Mouse (Mus musculus) frontal cortex, postnatal 36 days (tissue): Measurements from ENCODE around the gene Prorsd1.

Experiments
- DNase-seq, 2 experiments: peaks; one replicate each; pipeline ENCODE4 v3.0.0; 2022; ENCODE audit warnings: low spot score in 2 of 2

Gene Prorsd1

DNA sequence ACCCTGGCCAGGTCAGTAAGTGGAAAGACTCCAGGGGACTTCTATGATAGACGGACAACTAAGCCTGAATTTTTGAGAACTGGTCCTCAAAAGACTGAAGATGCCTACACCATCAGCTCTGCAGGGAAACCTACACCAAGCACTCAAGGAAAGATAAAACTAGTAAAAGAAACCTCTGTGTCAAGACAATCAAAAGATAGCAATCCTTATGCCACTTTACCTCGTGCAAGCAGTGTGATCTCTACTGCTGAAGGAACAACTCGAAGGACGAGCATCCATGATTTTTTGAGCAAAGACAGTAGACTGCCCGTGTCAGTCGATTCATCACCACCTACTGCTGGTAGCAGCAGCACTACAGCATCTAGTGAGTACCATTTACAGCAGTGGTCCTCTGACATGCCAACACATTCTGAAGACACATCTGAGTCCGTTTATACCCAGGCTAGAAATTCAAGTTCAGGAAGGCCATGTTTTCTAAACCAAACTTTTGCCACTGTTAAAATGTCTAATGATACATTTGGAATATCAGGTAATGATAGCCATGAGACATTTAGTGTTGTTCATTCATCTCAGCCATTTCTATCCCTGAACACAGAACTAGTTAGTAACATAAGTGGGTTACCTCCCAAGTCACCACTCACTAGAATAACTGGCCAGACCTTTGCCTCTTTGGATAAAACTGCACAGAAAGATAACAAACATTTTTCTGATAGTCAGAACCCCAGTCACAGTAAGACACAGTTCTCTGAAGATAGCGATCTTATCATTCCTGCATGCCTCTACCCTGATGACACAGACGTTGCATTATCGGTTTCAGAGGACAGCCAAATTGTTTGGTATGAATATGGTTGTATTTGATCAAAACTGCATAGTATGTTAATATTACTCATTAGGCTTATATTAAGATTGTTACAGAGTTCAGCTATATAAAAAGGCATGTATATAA is 10.6 kb downstream of the Prorsd1 start:
- no peak for DNase-seq

DNA sequence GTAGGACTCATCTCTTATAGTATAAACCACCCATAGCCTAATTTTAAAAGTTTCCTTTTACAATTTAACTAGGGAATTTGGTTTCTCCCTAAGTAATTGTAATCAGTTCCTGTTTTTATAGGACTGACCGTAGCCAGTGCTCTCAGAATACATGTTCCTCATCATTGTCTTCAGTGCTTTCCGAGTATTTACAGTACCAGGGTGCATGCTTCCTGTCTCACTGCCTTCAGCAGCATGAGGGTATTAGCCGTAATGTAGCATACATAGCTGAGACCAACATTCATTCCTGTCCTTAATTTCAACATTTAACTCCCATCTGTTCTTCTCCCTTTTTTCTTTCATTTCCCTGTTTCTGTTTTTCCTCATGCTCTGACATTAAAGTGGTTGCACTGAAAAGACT is 17.9 kb downstream of the Prorsd1 start:
- DNase-seq, result no peak

DNA sequence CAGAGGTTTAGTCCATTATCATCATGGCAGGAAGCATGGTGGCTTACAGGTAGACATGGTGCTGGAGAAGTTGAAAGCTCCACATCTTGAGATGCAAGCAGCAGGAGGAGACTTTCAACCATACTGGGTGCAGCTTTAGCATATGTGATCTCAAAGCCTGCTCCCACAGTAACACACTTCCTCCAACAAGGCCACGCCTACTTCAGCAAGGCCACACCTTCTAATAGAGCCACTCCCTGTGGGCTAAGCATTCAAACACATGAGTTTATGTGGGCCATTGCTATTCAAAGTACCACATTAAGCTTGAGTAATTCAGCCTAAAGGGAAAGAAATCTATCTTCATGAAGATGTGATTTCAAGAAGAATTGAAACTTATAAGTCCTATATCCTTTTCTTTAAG is 21.7 kb downstream of the Prorsd1 start:
- no peak for DNase-seq

DNA sequence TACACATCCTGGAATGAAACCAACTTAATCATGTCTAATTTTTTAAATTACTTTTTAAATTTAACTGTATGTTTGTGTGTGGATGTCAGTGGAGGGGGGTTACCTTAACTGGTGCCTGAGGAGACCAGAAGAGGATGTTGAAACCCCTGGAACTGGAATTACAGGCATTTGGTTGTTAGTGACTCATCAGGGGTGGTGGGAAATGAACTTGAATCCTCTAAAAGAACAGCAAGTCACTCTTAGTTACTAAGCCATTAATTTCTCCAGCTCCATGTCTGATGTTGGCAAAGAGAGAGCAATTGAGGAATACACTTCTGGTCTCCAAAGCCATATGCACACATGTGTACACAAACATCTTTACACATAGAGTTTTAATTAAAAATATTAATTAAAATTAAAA is 40.2 kb downstream of the Prorsd1 start:
- DNase-seq, result no peak
